Mouse (Mus musculus) kidney, adult 2 months (tissue): ENCODE results near the gene Plb1.

Source experiments
- CTCF ChIP-seq: fragments of 200-500 bp; conservative IDR thresholded peaks from 2 replicates; pipeline ENCODE4 v1.5.1; 2011; ENCODE audit warnings: low read depth, mild to moderate bottlenecking, control low read depth, low read length, moderate library complexity, mixed read lengths; ENCODE audit not compliant: insufficient read depth, insufficient read length
- POLR2A ChIP-seq: fragments of 200-500 bp; IDR thresholded peaks from one replicate; pipeline ENCODE4 v1.6.1; 2011; ENCODE audit warnings: low read depth, low read length, control low read depth

GRCm38 (mm10) chr5:32342711-32343285, 110.3 kb downstream of the Plb1 start:
- no peak for TF ChIP-seq CTCF
- no peak for TF ChIP-seq POLR2A
